Mouse (Mus musculus): Measurements from ENCODE around the gene Tekt5.

Tekt5 gene

GRCm38 (mm10) chr16:10394699-10395540, at the start of gene Tekt5:
Gene Tekt5, minus strand, starts transcription at chr16:10395490.
- in situ Hi-C loops (cut with MboI; ENCODE audit: low pct_unique_long_range_greater_than_20kb in 1 of 2, low sequenced_read_pairs in 2 of 2, unreplicated experiment in 1 of 2): loop anchor here (5.0 to 25.0 kb wide), 3 partner anchors 118 to 333 kb away; no protein-coding TSS in a partner anchor

- in situ Hi-C loops (cut with MboI; ENCODE audit: low pct_unique_long_range_greater_than_20kb in 1 of 2, low sequenced_read_pairs in 2 of 2, unreplicated experiment in 1 of 2): no loop called here
Measured at GRCm38 (mm10) chr16:10443723-10444122, 48.4 kb upstream of the Tekt5 start.

- in situ Hi-C loops (cut with MboI; ENCODE audit: low pct_unique_long_range_greater_than_20kb in 1 of 2, low sequenced_read_pairs in 2 of 2, unreplicated experiment in 1 of 2): no loop called here
Measured at GRCm38 (mm10) chr16:10441761-10442160, 46.5 kb upstream of the Tekt5 start.

DNA sequence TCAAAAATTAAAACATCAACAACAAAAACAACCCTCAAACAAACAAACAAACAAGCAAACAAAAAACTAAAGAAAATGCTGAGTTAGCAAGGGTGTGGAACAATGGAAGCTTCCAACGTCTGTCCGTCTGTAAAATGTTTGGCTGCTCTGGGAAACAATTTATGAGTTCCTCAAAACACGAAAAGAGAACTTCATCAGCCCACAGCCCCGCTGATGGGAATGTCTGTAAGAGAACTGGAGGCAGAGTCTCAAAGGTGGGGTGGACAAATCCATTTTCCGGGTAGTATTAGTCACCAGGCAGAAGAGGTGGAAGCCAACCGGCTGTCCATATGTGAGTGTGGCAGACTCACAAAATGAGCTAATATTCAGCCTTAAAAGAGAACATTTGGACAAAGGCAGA, 46.0 kb upstream of the Tekt5 start:
- in situ Hi-C loops (cut with MboI; ENCODE audit: low pct_unique_long_range_greater_than_20kb in 1 of 2, low sequenced_read_pairs in 2 of 2, unreplicated experiment in 1 of 2): no loop called here

DNA sequence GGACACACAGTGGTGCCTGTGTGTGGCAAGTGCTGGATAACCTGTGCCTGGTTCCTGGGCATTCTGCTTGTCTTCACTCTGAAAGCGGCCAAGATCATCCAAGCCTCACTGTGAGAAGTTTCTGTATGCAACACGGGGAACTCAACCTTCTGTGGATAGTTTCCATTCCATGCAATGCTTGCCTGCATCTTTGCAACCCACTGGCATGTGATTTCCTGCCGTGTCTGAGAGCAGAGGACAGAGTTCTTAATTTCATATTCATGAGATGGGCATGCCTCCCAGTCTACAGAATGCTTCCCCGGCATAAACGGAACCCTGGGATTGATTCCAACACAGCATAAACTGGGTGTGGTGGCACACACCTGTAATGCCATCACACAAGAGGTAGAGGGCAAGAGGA, 42.8 kb upstream of the Tekt5 start:
- in situ Hi-C loops (cut with MboI; ENCODE audit: low pct_unique_long_range_greater_than_20kb in 1 of 2, low sequenced_read_pairs in 2 of 2, unreplicated experiment in 1 of 2): no loop called here

GRCm38 (mm10) chr16:10436166-10436565, 40.9 kb upstream of the Tekt5 start:
- in situ Hi-C loops (cut with MboI; ENCODE audit: low pct_unique_long_range_greater_than_20kb in 1 of 2, low sequenced_read_pairs in 2 of 2, unreplicated experiment in 1 of 2): no loop called here

DNA sequence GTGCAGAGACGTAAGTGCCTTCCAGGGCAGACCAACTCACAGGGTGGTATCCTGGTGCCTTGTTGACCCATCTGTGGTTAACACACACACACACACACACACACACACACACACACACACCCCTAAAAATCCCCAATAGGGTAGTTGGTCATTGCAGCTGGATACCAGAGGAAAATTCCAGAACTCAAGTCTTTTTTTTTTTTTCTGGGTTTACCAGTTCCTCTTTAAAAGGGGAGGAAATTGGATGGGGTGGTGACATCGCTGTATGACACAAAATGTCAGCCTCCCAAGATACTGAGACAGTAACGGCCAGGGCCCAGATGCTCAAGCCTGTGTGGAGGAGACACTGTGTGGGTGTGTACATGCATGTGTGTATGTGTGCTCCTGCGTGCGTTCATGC, 38.1 kb upstream of the Tekt5 start:
- in situ Hi-C loops (cut with MboI; ENCODE audit: low pct_unique_long_range_greater_than_20kb in 1 of 2, low sequenced_read_pairs in 2 of 2, unreplicated experiment in 1 of 2): no loop called here

DNA sequence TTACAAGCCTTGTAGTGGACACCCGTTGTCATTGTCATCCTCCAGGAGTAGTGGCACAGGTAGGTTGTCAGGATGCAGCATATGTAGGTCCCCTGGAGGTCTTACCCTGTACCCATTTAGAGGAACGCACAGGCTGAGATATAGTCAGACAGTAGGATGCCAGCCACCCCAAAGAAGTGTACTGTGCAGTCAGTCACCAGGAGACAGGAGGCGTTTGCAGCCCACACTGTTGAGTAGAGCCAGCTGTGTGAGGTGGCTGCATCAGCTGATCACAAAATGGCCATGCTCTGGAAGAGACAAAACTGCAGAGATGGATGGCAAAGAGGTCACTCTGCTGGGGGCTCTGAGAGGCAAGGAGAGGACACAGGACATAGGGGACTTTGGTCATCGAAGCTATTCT, 37.1 kb upstream of the Tekt5 start:
- in situ Hi-C loops (cut with MboI; ENCODE audit: low pct_unique_long_range_greater_than_20kb in 1 of 2, low sequenced_read_pairs in 2 of 2, unreplicated experiment in 1 of 2): no loop called here

- in situ Hi-C loops (cut with MboI; ENCODE audit: low pct_unique_long_range_greater_than_20kb in 1 of 2, low sequenced_read_pairs in 2 of 2, unreplicated experiment in 1 of 2): no loop called here
Measured at GRCm38 (mm10) chr16:10431911-10432310, 36.6 kb upstream of the Tekt5 start.

DNA sequence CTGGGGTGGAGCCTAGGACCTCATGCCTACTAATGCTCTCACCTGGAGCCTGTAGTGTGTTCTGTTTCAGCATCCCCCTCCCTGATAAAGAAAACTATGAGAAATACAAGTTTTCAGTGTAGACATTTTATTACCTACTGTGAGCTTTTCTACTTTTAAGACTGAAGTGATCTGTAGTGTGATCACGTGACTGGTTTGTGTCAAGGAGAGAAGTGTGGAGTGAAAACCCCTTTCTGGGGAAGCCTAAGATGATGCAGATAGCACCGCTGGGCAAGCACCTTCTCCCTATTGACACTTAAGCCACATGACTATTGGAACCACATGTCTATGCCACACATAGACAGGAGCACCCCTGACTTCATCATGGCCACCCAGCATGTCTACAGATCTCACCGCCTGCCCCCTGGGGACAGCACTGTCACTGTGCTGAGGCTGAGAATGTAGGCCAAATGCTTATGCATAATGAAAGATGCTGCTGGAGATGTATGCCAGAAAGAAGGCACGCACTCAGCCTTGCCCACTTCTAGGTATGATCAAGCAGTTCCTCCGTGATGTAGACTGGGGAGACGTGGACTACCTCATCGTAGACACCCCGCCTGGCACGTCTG, 25.3 kb upstream of the Tekt5 start:
- in situ Hi-C loops (cut with MboI; ENCODE audit: low pct_unique_long_range_greater_than_20kb in 1 of 2, low sequenced_read_pairs in 2 of 2, unreplicated experiment in 1 of 2): loop anchor here in 1 of 2 experiments (5.0 kb wide), 1 partner anchor 97 kb away; no protein-coding TSS in a partner anchor

GRCm38 (mm10) chr16:10417723-10418259, 22.5 kb upstream of the Tekt5 start:
- in situ Hi-C loops (cut with MboI; ENCODE audit: low pct_unique_long_range_greater_than_20kb in 1 of 2, low sequenced_read_pairs in 2 of 2, unreplicated experiment in 1 of 2): loop anchor here in 1 of 2 experiments (5.0 kb wide), 1 partner anchor 100 kb away; no protein-coding TSS in a partner anchor

- in situ Hi-C loops (cut with MboI; ENCODE audit: low pct_unique_long_range_greater_than_20kb in 1 of 2, low sequenced_read_pairs in 2 of 2, unreplicated experiment in 1 of 2): loop anchor here in 1 of 2 experiments (5.0 kb wide), 1 partner anchor 100 kb away; no protein-coding TSS in a partner anchor
Measured at GRCm38 (mm10) chr16:10416866-10417265, 21.6 kb upstream of the Tekt5 start.

- in situ Hi-C loops (cut with MboI; ENCODE audit: low pct_unique_long_range_greater_than_20kb in 1 of 2, low sequenced_read_pairs in 2 of 2, unreplicated experiment in 1 of 2): loop anchor here in 1 of 2 experiments (5.0 kb wide), 1 partner anchor 101 kb away; no protein-coding TSS in a partner anchor
Measured at GRCm38 (mm10) chr16:10415976-10416375, 20.7 kb upstream of the Tekt5 start.

DNA sequence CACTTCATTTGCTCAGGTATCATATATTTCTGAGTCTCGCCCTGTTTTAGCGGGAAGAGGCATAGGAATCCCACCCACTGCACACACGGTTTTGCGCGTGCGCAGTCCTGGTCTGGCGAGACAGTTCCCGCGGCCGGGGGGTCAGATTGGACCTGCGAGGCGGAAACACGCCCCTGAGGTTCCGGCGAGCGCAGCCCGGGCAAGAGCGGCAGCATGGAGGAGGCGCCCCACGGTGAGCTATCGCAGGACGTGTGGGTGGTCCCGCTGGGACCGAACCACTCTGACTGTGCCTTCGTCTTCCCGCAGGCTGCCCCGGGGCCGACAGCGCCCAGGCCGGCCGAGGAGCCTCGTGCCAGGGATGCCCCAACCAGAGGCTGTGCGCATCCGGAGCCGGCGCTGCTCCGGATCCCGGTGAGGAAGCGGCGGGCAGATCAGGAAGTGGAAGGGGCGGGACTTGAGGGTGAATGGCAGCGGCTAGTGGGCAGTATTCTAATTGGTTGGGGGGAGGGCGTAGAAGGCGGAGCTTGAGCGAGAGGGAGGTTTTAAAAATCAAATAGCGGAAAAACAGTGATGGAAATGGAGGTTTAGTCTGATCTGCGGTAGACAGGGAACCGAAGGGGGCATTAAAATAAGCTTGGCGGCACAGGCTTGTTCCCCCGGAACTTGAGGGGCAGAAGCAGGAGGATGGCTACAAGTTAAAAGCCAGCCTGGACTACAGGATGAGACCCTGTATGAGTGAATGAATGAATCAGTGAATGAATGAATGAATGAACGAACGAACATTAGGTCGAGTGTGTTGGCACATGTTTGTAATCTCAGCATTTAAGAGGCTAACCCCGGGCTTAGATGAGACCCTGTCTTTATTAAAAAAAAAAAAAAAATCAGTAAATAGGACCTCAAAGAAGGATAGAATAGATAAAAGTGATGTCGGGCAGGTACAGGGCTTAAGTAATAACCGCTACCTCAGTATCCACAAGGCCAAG, 16.8 kb upstream of the Tekt5 start, which contains the start of gene Nubp1:
Nubp1 (plus strand) TSS at position 185 of the 983 bp plus-strand sequence.
- in situ Hi-C loops (cut with MboI; ENCODE audit: low pct_unique_long_range_greater_than_20kb in 1 of 2, low sequenced_read_pairs in 2 of 2, unreplicated experiment in 1 of 2): no loop called here

DNA sequence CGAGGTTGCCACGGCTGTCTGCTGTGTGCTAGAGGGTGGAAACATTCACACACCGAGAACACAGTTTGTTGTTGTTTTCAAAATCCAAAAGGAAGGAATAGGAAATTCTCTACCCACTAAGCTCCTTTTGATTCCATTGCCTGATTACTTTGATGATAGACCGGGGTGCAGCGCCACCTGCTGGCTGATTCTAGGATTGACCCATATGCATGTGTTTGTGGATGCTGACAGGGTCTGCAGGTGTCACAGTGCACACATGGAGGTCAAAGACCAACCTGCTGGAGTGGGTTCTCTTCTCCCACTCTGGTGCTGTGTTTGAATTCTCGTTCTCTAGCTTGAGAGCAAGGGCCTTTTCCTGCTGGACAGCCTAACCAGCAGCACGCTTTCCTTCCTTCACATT, 3.9 kb upstream of the Tekt5 start:
- in situ Hi-C loops (cut with MboI; ENCODE audit: low pct_unique_long_range_greater_than_20kb in 1 of 2, low sequenced_read_pairs in 2 of 2, unreplicated experiment in 1 of 2): loop anchor here (5.0 to 25.0 kb wide), 3 partner anchors 122 to 337 kb away; no protein-coding TSS in a partner anchor

- in situ Hi-C loops (cut with MboI; ENCODE audit: low pct_unique_long_range_greater_than_20kb in 1 of 2, low sequenced_read_pairs in 2 of 2, unreplicated experiment in 1 of 2): loop anchor here (5.0 to 25.0 kb wide), 3 partner anchors 121 to 336 kb away; no protein-coding TSS in a partner anchor
Measured at GRCm38 (mm10) chr16:10398755-10399154, 3.5 kb upstream of the Tekt5 start.

- in situ Hi-C loops (cut with MboI; ENCODE audit: low pct_unique_long_range_greater_than_20kb in 1 of 2, low sequenced_read_pairs in 2 of 2, unreplicated experiment in 1 of 2): loop anchor here (10.0 to 25.0 kb wide), 2 partner anchors 318 to 330 kb away; no protein-coding TSS in a partner anchor
Measured at GRCm38 (mm10) chr16:10392587-10392986, 2.7 kb downstream of the Tekt5 start.
